28 mouse cellular contexts compared by ENCODE assay signal in the genomic region with DNA sequence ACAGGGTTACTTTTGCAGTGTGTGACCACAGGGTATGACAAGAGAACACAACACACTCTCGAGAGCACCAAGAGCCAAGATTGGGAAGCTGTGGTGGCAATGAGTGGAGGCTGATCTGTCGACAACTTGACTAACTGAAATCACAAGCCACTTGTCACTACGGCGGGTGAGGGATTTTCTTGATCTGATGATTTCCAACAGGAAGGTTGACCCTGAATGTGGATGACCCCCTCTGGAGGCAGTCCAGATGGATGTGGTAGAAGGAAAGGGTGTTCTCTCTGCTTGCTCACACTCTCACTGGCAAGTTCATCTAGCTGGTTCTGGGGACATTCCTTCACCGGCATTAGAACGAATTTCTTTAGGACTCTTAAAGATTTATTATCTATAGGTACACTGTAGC. TPM values are rescaled to one million over a fixed set of nuclear protein-coding genes. Genes with fewer than 3 reads are reported as not detected.
DNase-seq lines count a peak whose midpoint lies in the region; ATAC-seq and TF ChIP-seq lines count a peak whose summit lies in the region.
"Had no signal": no experiment of that assay in that cellular context is flagged by ENCODE, and none has a peak within 500 bp of the region (broad histone marks: within the 10 kb centered on the region; RNA-seq: fewer than 3 reads in every experiment).

No protein-coding gene starts in this region.

- ATAC-seq in lung, embryonic 14.5 days (ENCODE audit: insufficient read depth) = no peak
- ATAC-seq: forebrain, embryonic 14.5 days had no signal

- peak; percentile 30 for DNase-seq in lung, embryonic 14.5 days
- DNase-seq in lung, postnatal 4 days = no peak
- peak; percentile 56 for DNase-seq in lung, postnatal 10 days
- DNase-seq in lung, postnatal 14 days = peak; percentile 36
- DNase-seq in lung, postnatal 36 days = peak; percentile 43
- no peak for DNase-seq in left cerebral cortex, adult 18-20 months (ENCODE audit: low spot score in 2 of 2)
- no peak for DNase-seq in left cerebral cortex, adult 9 months (ENCODE audit: low spot score in 2 of 2)
- DNase-seq: adrenal gland, adult 2 months; adrenal gland, postnatal 10 days; adrenal gland, postnatal 25 days; cerebellum, adult 11 months; cerebellum, adult 18-20 months; cerebellum, adult 8-10 months; cerebellum, adult 9-11 months; cerebellum, postnatal 14 days; cerebellum, postnatal 36 days; embryo, embryonic 11 days had no signal

- H3K36me3 ChIP-seq in lung, embryonic 14.5 days (ENCODE audit: insufficient read depth) = no peaks in the 10 kb centered on the region
- H3K36me3 ChIP-seq: embryonic facial prominence, embryonic 13.5 days; embryonic facial prominence, embryonic 15.5 days; forebrain, embryonic 10.5 days; forebrain, embryonic 12.5 days had no signal

- H3K27ac ChIP-seq in lung, embryonic 14.5 days (ENCODE audit: low read depth) = no peak overlapping the region
- H3K27ac ChIP-seq: embryonic facial prominence, embryonic 13.5 days; embryonic facial prominence, embryonic 15.5 days; forebrain, embryonic 10.5 days; forebrain, embryonic 12.5 days had no signal

- TF ChIP-seq CTCF in lung, embryonic 14.5 days (IDR thresholded peaks at IDR 0.05; ENCODE audit: low read depth) = no peak

- WGBS in lung, embryonic 14.5 days = 55% methylated on average over 6 of the region's 6 CpGs

- no peak overlapping the region for H3K4me3 ChIP-seq in lung, embryonic 14.5 days (ENCODE audit: low read depth, low read length)
- H3K4me3 ChIP-seq: embryonic facial prominence, embryonic 13.5 days; embryonic facial prominence, embryonic 15.5 days; erythroblast, embryonic 14.5 days; forebrain, embryonic 10.5 days; forebrain, embryonic 12.5 days had no signal

- H3K9me3 ChIP-seq in lung, embryonic 14.5 days (ENCODE audit: low read depth, low read length) = no peaks in the 10 kb centered on the region
- H3K9me3 ChIP-seq: embryonic facial prominence, embryonic 13.5 days; embryonic facial prominence, embryonic 15.5 days; forebrain, embryonic 12.5 days had no signal

- no peak overlapping the region for H3K4me2 ChIP-seq in lung, embryonic 14.5 days
- H3K4me2 ChIP-seq: embryonic facial prominence, embryonic 13.5 days; embryonic facial prominence, embryonic 15.5 days; forebrain, embryonic 12.5 days had no signal

- H3K27me3 ChIP-seq in lung, embryonic 14.5 days (ENCODE audit: insufficient read depth, low read length) = no peaks in the 10 kb centered on the region
- H3K27me3 ChIP-seq: embryonic facial prominence, embryonic 13.5 days; embryonic facial prominence, embryonic 15.5 days; forebrain, embryonic 12.5 days had no signal

- H3K9ac ChIP-seq in lung, embryonic 14.5 days = no peak overlapping the region
- H3K9ac ChIP-seq: embryonic facial prominence, embryonic 13.5 days; embryonic facial prominence, embryonic 15.5 days; forebrain, embryonic 12.5 days had no signal

- no peaks in the 10 kb centered on the region for H3K4me1 ChIP-seq in lung, embryonic 14.5 days (ENCODE audit: insufficient read depth)
- H3K4me1 ChIP-seq: embryonic facial prominence, embryonic 13.5 days; embryonic facial prominence, embryonic 15.5 days; forebrain, embryonic 10.5 days; forebrain, embryonic 12.5 days had no signal

RNA-seq across cellular contexts. Expression of a gene that starts 30.3 kb away (rescaled TPM):
- not detected in 2 replicates for polyA plus RNA-seq in lung, embryonic 14.5 days (2014; fragmentation: Nextera tagmentation; extraction: Ambion mirVana)
- not detected for total RNA-seq in left cerebral cortex, adult 18-20 months (2021)
- total RNA-seq: adrenal gland, adult 2 months; adrenal gland, postnatal 10 days; adrenal gland, postnatal 25 days; adrenal gland, postnatal 4 days; common myeloid progenitor, adult 5-6 weeks; ES-E14; MEL had no signal
- polyA plus RNA-seq: adrenal gland, adult 2 months; embryonic facial prominence, embryonic 11.5 days; embryonic facial prominence, embryonic 13.5 days; embryonic facial prominence, embryonic 15.5 days; erythroblast, embryonic 14.5 days; forebrain, embryonic 10.5 days; forebrain, embryonic 12.5 days; forebrain, embryonic 14.5 days had no signal

Comparison
In these comparisons a context has a peak if more than half of its experiments do, and no peak if none do; other contexts are left out.
1. DNase-seq: peak in lung, embryonic 14.5 days (single experiment), lung, postnatal 10 days (single experiment), lung, postnatal 14 days (single experiment) and lung, postnatal 36 days (single experiment); none in lung, postnatal 4 days (0 of 2), left cerebral cortex, adult 18-20 months (0 of 2) and left cerebral cortex, adult 9 months (0 of 2).